Mouse (Mus musculus) brain, adult 10 weeks (tissue): Measurements from ENCODE around the gene Gmcl1. TPM values are rescaled to one million over a fixed set of nuclear protein-coding genes. Genes with fewer than 3 reads are reported as not detected.

Experiments
- polyA plus RNA-seq: library from polyadenylated mRNA; stranded (reverse); fragments of 350-450 nt; fragmentation: Illumina TruSeq; extraction: RNeasy Lipid Tissue Mini Kit (QIAGEN cat#74804); gene quantifications from one replicate; pipeline ENCODE4 v1.2.3, GENCODE M21; 2015; ENCODE audit warnings: low read depth, low replicate concordance

The Gmcl1 gene
- 26.4 TPM for polyA plus RNA-seq

DNA sequence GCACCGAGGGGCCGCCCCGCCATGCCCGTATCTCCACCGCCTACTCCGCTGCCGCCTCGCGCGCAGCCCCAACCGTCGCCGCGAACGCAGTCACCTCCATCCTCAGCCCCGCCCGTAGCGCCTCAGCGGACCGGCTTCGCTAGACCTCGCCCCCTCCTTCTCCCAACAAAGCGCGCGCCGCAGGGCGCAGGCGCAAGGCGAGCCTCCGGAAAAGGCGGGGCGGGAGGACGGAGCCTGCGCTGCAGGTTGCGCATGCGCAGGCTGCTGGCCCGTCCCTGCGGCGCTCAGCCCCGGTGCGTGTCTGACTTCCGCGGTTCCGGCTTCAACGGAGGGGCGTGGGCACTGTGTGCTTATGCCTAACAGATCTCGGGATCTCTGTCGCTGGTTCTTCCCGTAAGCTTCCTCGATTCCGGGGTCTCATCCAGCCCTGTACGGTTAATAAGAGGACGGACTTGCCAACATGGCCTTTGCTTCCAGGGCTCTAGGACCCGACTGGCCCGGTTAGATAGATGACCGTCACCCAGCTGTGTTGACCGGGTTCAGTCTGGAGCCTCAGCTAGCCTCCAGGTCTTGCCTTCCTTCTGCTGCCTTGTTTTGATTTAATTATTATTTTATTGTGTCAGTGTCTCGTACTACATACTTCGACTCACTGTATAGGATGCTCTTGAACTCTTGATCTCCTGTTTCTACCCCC lies at the start of gene Gmcl1:
Gene Gmcl1 (minus strand): TSS at position 201 of the 694 bp plus-strand sequence.

DNA sequence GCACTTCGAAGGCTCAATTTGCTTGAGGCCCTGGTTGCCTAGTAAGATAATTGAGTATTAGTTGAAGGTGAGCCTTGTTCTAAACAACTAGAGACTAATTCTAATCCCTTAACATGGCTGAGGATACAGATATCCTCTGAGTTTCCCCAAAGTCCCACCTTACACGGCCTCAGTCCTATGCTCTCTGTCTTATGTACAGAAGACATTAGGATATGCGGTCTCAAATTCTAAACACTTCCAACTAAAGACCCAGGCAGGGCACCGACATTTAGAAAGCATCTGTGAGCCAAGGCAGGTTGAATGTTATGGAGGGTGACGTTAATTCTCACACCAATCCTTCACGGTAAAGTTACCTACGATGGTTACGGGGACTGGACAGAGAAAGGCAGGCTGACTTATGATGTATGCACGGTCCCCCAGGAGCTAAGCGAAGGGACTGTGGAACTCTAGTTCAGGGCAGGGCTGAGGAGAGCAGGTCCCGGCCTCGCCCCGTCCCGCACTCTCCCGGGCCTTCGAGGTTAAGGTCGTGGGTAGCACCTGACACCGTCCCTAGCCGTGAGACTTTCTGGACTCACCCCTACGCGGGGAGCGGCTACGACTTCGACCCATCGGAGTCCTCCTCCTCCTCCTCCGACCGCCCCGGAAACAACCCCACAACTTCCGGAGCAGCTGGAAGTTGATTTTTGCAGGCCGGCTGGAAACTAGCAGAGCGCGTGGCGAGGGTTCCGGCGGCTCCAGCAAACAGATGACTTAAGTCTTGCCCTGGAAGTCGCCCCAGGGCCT lies 49.1 kb downstream of the Gmcl1 start, which contains the start of gene Snrnp27:
Gene Snrnp27 (minus strand): TSS at position 651 of the 783 bp plus-strand sequence.

DNA sequence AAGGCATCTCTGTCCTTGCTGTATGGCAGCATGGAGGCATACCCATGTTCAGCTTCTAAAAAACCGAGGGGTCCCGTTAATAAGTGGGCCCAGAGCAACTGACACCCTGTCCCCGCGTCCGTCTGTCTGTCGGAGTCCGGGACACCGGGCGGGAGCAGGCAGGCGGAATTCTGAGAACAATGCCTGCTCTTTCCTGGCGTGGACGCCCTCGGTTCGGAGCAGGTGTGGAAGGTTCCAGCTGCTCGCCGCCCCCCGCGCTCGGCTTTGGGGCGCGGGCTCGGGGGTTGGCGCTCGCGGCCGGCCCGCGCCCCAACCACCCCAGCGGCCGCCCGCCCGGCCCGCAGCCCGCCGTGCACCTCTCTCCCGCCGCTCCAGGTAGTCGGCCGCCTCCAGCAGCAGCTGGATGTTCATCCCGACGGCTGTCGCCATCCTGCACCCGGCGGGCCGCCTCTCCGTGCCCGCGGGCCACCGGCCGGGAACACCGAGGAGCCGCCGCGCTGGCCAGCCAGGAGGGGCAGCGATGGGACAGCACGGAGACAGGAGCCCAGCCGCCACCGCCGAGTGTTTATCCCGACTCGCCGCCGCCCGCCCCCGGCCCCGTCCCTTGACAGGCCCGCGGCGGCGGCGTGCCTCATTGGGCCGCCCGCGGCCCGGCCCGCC lies 64.5 kb downstream of the Gmcl1 start, which contains the start of gene Mxd1:
Gene Mxd1 (minus strand): TSS at position 582 of the 660 bp plus-strand sequence.

Other genes starting within 250 kb of the Gmcl1 start
- gene Pcbp1, start 207.1 kb downstream of the Gmcl1 start, polyA plus RNA-seq, result 169 TPM
- gene Asprv1, start 105.2 kb downstream of the Gmcl1 start, polyA plus RNA-seq, result 0.79 TPM
- gene Mxd1, start 64.2 kb downstream of the Gmcl1 start, polyA plus RNA-seq, result 11.7 TPM
- 112 TPM for gene Snrnp27, start 48.9 kb downstream of the Gmcl1 start, polyA plus RNA-seq
- gene Anxa4, start 60.2 kb upstream of the Gmcl1 start, polyA plus RNA-seq, result 5.2 TPM
- 182 TPM for gene Aak1, start 116.1 kb upstream of the Gmcl1 start, polyA plus RNA-seq